Mouse (Mus musculus): ENCODE results near the gene Gzma.

The Gzma gene

DNA sequence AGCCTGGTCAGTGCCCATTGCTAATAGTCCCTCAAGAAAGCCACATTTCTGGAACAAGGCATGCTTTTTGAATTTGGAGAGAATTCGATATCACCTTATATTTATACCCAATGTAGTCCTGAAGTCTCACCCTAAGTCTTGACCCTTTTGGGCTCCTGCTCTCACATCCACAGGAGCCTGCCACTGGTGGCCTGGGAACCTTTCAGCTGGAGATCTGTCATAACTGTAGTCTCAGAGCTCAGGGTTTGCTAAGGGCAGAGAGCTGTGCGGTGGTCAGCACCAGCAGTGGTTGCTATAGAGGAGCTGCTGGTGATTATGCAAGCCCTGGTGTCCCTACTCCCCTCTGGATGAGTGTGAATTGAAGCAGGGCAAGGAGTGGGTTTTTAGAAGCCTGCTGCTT, 2.4 kb downstream of the Gzma start:
- TF ChIP-seq POU5F1 (IDR thresholded peaks at IDR 0.05; ENCODE audit: borderline replicate concordance, low read length) = no peak
- no peak for TF ChIP-seq CTCF (conservative IDR thresholded peaks at IDR 0.05; ENCODE audit: low read length)
- no peak for TF ChIP-seq NANOG (IDR thresholded peaks at IDR 0.05; ENCODE audit: borderline replicate concordance, low read length)
- Histone ChIP-seq H3K4me3 (replicated peaks; ENCODE audit: low read length) (no peak overlapping the region), H3K9me3 (ENCODE audit: low read length) (peaks cover 8% of the 10 kb centered on the region), H3K4me1 (replicated peaks; ENCODE audit: low read depth, low read length) (no peaks in the 10 kb centered on the region), H3K27me3 (ENCODE audit: insufficient read depth, low read length) (peaks cover 10% of the 10 kb centered on the region), H3K36me3 (ENCODE audit: insufficient read depth, low read length) (no peaks in the 10 kb centered on the region)

DNA sequence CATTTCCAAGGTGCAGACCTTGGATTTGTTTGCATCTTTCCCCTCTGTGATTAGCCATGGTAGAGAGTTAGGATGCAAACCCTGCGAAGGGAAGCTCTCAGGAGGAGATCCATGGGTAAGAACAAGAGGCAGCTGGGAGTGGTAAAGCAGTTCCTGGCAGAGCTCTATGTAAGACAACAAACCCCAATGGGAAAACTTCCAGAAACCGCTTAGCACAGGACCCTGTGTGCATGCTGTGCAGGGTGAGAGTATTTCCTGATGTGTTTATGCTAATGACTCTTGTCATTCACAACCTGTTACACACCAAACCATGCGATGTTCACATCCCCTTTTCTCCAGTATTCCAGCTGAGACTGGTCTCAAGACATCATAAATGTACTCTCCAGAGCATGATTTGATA, 3.8 kb downstream of the Gzma start:
- no peak overlapping the region for H3K4me3 ChIP-seq (replicated peaks; ENCODE audit: low read length)
- TF ChIP-seq POU5F1 (IDR thresholded peaks at IDR 0.05; ENCODE audit: borderline replicate concordance, low read length) (no peak), CTCF (conservative IDR thresholded peaks at IDR 0.05; ENCODE audit: low read length) (no peak), NANOG (IDR thresholded peaks at IDR 0.05; ENCODE audit: borderline replicate concordance, low read length) (no peak)
- H3K36me3 ChIP-seq (ENCODE audit: insufficient read depth, low read length) = no peaks in the 10 kb centered on the region
- H3K4me1 ChIP-seq (replicated peaks; ENCODE audit: low read depth, low read length) = no peaks in the 10 kb centered on the region
- H3K9me3 ChIP-seq (ENCODE audit: low read length) = peaks cover 10% of the 10 kb centered on the region
- H3K27me3 ChIP-seq (ENCODE audit: insufficient read depth, low read length) = peaks cover 10% of the 10 kb centered on the region

DNA sequence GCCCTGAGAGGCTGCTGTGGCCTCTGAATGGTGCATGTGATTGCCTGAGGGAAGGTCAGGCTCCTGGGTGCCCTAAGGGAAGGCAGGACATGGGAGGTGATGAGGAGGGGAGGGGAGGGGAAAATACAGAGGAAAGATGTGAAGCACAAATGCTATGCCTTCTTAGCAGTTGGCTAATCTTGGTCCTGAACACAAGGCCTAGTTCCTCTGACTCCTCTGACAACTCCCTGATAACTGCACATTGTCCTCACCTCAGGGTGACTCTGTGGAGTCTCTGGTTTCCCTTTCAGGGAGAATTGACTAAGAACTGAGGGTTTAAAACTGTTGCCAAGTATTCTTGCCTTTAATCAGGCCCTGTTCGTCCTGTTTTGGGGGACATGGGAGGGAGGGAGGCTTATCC, 6.2 kb downstream of the Gzma start:
- Histone ChIP-seq H3K4me3 (replicated peaks; ENCODE audit: low read length) (no peak overlapping the region), H3K36me3 (ENCODE audit: insufficient read depth, low read length) (no peaks in the 10 kb centered on the region), H3K27me3 (ENCODE audit: insufficient read depth, low read length) (peaks cover 13% of the 10 kb centered on the region), H3K4me1 (replicated peaks; ENCODE audit: low read depth, low read length) (no peaks in the 10 kb centered on the region), H3K9me3 (ENCODE audit: low read length) (peaks cover 10% of the 10 kb centered on the region)
- TF ChIP-seq NANOG (IDR thresholded peaks at IDR 0.05; ENCODE audit: borderline replicate concordance, low read length) = no peak
- no peak for TF ChIP-seq POU5F1 (IDR thresholded peaks at IDR 0.05; ENCODE audit: borderline replicate concordance, low read length)
- no peak for TF ChIP-seq CTCF (conservative IDR thresholded peaks at IDR 0.05; ENCODE audit: low read length)

DNA sequence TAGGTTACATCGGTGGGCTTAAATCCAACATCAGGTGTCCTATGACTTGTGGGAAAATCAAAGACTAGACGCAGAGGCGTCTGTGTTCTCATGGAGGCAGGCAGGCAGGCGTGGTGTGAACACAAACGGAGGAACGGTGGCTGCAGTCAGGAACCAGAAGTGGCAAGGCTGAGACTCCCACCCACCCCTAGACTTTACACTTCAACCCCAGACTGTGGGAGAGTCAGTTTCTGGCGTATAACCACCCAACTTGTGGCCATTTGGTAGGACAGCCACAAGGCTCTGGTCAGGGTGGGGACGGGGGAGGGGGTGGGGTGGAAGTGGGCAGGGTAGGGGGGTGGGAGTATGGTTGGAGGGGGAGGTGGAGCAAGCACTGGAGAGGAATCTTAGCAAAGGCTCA, 10.3 kb downstream of the Gzma start:
- Histone ChIP-seq H3K9me3 (ENCODE audit: low read length) (peaks cover 7% of the 10 kb centered on the region), H3K36me3 (ENCODE audit: insufficient read depth, low read length) (no peaks in the 10 kb centered on the region), H3K27me3 (ENCODE audit: insufficient read depth, low read length) (0 out of 2 replicates have a peak, but pooled peaks cover 5% of the 10 kb centered on the region), H3K4me3 (replicated peaks; ENCODE audit: low read length) (no peak overlapping the region), H3K4me1 (replicated peaks; ENCODE audit: low read depth, low read length) (no peaks in the 10 kb centered on the region)
- TF ChIP-seq NANOG (IDR thresholded peaks at IDR 0.05; ENCODE audit: borderline replicate concordance, low read length) (no peak), POU5F1 (IDR thresholded peaks at IDR 0.05; ENCODE audit: borderline replicate concordance, low read length) (no peak), CTCF (conservative IDR thresholded peaks at IDR 0.05; ENCODE audit: low read length) (no peak)

DNA sequence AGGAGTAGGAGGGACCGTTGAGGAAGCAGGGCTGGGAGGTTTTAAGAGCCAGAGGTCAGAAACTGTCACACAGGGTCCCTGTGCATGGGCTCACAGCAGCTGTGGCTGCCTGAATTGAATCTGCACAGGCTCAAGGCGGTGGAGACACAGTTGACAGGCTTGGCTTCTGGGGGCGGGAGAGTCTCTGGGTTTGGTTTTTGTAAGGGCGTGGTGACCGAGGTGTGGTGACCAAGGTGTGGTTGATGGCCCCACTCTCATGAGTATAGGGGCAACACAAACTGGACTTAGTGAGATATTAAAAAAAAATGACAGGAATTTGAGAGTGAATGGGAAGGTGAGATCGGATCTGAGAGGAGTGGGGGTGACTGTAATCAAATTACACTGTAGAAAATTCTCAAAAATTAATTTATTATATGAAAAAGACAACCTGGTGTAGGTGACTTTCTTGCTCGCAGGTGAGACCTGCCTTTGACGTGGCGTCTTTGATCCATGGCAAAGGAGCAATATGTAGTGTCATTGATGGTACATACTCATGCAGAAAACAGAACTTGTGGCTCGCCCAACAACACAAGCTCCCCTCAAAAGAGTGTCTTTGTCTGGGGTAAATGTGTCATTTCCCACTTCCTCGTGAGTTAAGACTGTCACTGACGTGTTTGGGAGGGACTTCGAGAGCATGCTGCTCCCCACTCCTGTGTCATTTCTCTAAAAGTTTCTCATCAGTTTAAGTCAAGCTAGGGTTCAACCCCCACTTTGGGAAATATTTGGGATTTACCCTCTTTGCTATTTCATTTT, 13.4 kb downstream of the Gzma start:
- Histone ChIP-seq H3K9me3 (ENCODE audit: low read length) (no peaks in the 10 kb centered on the region), H3K36me3 (ENCODE audit: insufficient read depth, low read length) (no peaks in the 10 kb centered on the region), H3K27me3 (ENCODE audit: insufficient read depth, low read length) (0 out of 2 replicates have a peak, but pooled peaks cover 11% of the 10 kb centered on the region), H3K4me1 (replicated peaks; ENCODE audit: low read depth, low read length) (no peaks in the 10 kb centered on the region), H3K4me3 (replicated peaks; ENCODE audit: low read length) (no peak overlapping the region)
- TF ChIP-seq POU5F1 (IDR thresholded peaks at IDR 0.05; ENCODE audit: borderline replicate concordance, low read length) (no peak), CTCF (conservative IDR thresholded peaks at IDR 0.05; ENCODE audit: low read length) (no peak), NANOG (IDR thresholded peaks at IDR 0.05; ENCODE audit: borderline replicate concordance, low read length) (no peak)

DNA sequence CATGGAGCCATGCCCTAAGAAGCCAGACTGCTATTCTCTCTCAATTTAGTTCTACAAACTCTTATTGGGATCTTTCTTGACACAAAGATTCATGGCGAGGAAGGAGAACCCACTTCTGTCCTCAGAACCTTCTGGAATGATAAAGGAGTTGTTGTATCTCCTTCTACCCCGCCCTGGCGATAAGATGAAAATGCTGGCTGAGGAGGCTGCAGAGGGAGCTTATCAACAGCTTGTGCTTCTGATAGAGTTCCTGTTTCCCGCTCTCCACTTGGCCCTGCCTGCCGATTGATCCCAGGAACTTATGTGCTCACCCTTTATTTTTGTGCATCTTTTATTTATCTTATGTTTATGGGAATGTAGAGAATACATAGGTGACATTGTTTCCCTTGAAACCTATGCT, 16.0 kb downstream of the Gzma start:
- Histone ChIP-seq H3K4me3 (replicated peaks; ENCODE audit: low read length) (no peak overlapping the region), H3K9me3 (ENCODE audit: low read length) (no peaks in the 10 kb centered on the region), H3K4me1 (replicated peaks; ENCODE audit: low read depth, low read length) (no peaks in the 10 kb centered on the region), H3K27me3 (ENCODE audit: insufficient read depth, low read length) (0 out of 2 replicates have a peak, but pooled peaks cover 9% of the 10 kb centered on the region), H3K36me3 (ENCODE audit: insufficient read depth, low read length) (no peaks in the 10 kb centered on the region)
- TF ChIP-seq NANOG (IDR thresholded peaks at IDR 0.05; ENCODE audit: borderline replicate concordance, low read length) (no peak), POU5F1 (IDR thresholded peaks at IDR 0.05; ENCODE audit: borderline replicate concordance, low read length) (no peak), CTCF (conservative IDR thresholded peaks at IDR 0.05; ENCODE audit: low read length) (no peak)

DNA sequence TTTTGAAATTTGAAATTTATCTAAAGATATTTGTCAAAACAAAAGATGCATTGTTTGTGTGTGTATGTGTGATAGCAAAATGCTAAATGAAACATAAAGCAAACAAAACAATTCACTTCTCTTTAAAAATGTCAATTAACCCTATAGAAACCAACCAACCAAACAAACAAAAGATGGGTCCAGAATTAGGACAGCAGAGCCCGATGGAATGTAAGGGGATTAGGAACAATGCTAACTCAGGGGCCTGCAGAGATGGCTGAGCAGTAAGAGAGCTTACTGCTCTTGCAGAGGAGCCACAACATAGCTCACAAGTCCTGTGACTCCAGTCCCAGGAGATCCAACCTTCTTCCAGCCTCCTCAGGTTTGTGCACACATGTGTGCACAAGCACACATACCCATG, 18.7 kb downstream of the Gzma start:
- Histone ChIP-seq H3K4me1 (replicated peaks; ENCODE audit: low read depth, low read length) (no peaks in the 10 kb centered on the region), H3K27me3 (ENCODE audit: insufficient read depth, low read length) (0 out of 2 replicates have a peak, but pooled peaks cover 5% of the 10 kb centered on the region), H3K9me3 (ENCODE audit: low read length) (no peaks in the 10 kb centered on the region), H3K36me3 (ENCODE audit: insufficient read depth, low read length) (no peaks in the 10 kb centered on the region), H3K4me3 (replicated peaks; ENCODE audit: low read length) (no peak overlapping the region)
- no peak for TF ChIP-seq CTCF (conservative IDR thresholded peaks at IDR 0.05; ENCODE audit: low read length)
- TF ChIP-seq NANOG (IDR thresholded peaks at IDR 0.05; ENCODE audit: borderline replicate concordance, low read length) = no peak
- no peak for TF ChIP-seq POU5F1 (IDR thresholded peaks at IDR 0.05; ENCODE audit: borderline replicate concordance, low read length)

DNA sequence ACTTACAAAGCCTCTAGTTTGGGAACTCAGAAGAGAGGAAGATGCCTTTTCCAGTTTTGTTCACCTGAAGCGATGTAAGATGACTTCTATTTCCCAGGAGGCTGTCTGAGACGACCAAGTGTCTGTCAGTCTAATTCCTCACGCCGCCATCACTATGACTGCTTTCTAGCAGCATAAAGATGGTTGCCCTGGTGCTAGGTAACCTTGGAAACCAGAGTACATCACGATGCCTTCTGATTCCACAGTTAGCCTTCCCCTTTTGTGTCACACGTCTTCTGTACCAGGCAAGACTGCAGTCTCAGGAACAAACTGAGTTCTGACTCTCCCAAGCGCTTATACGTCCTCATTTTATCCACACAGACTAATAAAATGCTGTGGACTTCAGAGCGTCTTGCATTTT, 21.8 kb downstream of the Gzma start:
- Histone ChIP-seq H3K36me3 (ENCODE audit: insufficient read depth, low read length) (no peaks in the 10 kb centered on the region), H3K9me3 (ENCODE audit: low read length) (no peaks in the 10 kb centered on the region), H3K4me1 (replicated peaks; ENCODE audit: low read depth, low read length) (no peaks in the 10 kb centered on the region), H3K4me3 (replicated peaks; ENCODE audit: low read length) (no peak overlapping the region), H3K27me3 (ENCODE audit: insufficient read depth, low read length) (0 out of 2 replicates have a peak, but pooled peaks cover 4% of the 10 kb centered on the region)
- TF ChIP-seq NANOG (IDR thresholded peaks at IDR 0.05; ENCODE audit: borderline replicate concordance, low read length) (no peak), CTCF (conservative IDR thresholded peaks at IDR 0.05; ENCODE audit: low read length) (no peak), POU5F1 (IDR thresholded peaks at IDR 0.05; ENCODE audit: borderline replicate concordance, low read length) (no peak)
